Mouse (Mus musculus) kidney, adult 18-20 months (tissue): Measurements from ENCODE around the gene Gtpbp4.
"Not testable (repeated sequence)": the region's sequence is repeated elsewhere in the genome, so short reads cannot be mapped to it uniquely, and the experiment has no call there.

Source experiments
- DNase-seq: peaks from one replicate; pipeline ENCODE4 v3.0.0; 2021

Gene Gtpbp4

DNA sequence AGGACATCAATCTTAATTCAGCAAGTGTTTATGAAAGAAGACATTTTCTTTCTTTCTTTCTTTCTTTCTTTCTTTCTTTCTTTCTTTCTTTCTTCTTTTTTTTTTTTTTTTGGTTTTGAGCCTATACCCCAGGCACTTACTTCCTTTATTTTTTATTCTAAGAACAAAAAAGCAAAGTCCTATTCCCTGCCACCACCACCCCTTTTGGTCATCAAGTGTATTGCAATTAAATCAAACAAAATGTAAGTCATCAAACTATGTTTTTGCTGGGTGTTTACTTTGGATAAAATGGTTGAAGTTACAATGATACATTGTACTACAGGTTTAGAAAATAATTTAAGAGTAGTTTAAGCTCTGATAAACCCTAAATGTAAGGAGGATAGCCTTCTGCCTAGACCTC lies 23.5 kb downstream of the Gtpbp4 start:
- DNase-seq: no peak

DNA sequence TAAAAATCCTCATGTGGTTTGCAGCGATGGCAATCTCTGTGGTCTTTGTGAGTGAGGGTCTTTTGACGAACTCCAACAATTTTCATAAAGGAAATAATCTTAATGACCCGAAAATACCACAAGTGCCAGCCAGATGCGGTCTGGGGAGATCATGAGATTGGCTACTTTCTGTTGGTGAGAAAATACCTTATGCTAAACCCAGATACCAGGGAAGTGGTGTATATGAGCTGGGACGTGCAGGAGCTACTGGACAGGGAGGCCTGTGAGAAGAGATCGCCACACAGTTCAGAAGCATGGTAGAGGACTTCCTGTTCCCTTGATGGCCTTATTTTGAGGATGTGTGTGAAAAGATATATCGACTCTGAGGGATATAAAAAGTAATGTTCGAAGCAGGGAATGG lies 28.1 kb downstream of the Gtpbp4 start:
- DNase-seq: no peak

DNA sequence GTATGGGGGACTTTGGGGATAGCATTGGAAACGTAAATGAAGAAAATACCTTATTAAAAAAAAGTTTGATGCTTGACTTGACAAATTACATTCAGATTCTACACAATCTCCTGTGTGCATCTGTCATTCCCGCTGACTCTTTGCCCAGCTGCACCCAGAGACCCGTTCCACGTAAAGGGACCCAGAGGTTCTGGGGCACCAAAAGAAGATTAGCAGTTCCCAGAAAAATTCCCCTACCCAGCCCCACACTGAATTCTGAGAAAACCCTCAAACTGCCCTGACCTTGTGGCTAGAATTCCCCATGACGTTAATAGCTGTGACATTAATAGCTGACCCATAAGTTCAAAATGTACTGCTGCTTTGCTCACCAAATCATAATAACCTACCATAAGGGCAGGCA lies 30.7 kb downstream of the Gtpbp4 start:
- no peak for DNase-seq

DNA sequence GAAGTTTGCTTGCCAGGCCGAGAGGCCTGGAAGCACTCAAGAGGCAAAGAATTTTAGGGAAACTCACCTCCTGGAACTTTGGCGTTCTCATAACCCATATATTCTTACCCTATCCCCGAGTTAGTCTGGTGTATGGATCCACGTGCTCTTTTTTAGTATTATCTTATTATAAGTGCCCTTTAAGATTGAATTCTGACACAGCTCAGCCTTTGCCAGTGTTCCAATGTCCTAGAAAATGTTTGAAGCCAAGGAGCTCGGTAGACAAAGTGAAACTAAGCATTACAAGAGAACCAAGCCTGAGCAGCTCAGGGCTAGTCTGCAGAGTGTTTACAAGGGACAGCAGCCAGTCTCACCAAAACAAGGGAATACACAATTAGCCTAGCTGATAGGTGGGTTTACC lies 33.6 kb downstream of the Gtpbp4 start:
- not testable (repeated sequence) for DNase-seq

DNA sequence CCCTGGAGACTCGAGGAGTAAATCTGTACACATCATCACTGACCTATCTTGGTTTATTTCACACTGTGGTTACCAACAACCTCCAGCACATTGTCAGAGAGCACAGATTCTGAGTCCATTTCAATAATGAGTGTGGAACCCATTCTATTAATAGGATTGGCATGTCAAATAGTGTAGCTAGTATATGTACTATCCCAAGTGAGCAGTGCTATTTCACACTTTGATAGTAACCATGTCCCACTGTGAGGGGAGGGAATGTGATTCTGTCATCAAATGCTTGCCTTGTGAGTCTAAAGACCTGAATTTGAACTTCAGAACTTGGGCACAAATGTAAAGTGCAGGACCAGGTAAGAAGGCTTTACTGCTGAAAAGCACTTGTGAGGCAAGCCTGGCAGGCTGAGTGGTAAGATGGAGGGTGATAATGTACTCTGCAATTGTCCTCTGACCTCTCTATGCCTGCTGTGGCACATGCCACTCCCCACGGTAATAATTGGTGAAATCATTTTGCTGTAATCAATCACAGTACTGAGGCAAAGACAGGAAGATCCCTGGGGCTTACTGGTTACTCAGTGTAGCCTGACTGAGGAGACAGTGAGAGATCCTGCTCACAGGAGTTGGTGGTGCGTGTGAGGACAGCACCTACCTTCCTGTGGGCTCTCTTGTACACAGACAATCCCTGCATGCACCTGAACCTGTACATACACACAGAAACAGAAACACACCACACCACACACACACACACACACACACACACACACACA lies 34.6 kb downstream of the Gtpbp4 start:
- not testable (repeated sequence) for DNase-seq

DNA sequence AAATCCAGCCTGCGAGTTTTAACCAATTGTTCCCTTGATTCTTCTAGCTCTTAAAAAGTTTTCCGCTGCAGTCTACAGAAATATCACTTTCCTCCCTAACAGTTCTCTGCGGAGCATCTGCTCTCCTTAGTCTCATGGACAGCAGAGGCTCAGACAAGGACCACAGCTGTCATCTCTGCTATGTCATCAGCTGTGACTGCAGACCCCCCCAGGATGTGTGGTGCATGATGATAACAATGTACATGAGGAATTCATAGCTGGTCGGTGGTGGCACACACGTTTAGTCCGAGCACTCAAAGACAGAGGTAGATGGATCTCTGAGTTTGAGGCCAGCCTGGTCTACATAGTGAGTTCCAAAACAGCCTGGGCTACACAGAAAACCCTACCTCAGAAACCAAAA lies 36.3 kb downstream of the Gtpbp4 start:
- not testable (repeated sequence) for DNase-seq

DNA sequence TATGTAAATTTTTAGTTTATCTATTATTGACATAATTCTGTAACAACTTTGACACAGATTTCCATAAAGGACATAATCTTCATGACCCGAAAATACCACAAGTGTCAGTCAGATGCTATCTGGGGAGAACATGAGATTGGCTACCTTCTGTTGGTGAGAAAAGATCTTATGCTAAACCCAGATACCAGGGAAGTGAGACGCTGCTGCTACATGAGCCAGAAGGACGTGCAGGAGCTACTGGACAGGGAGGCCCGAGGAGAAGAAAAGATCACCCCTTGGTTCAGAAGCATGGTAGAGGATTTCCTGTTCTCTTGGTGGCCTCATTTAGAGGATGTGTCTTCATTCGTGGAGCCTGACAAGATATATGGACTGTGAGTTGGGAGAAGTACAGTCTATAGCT lies 36.8 kb downstream of the Gtpbp4 start:
- not testable (repeated sequence) for DNase-seq

DNA sequence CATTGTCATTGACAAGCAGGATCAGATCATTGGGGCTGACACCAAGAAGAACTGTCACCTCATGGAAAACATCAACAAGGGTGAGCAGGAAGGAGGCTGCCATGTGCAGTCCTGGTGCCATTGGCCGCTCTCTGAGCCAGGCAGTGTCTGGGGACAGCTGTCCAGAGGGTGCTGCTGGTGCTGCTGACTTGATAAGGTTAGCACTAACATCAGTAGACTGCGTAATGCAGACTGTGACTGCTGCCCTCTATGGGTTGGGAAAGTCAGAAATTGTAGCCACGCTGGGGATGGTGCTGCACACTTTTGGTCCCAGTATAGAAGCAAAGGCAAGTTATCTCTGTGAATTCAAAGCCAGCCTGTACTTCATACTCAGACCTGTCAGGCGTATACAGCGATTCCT lies 39.0 kb downstream of the Gtpbp4 start:
- not testable (repeated sequence) for DNase-seq

DNA sequence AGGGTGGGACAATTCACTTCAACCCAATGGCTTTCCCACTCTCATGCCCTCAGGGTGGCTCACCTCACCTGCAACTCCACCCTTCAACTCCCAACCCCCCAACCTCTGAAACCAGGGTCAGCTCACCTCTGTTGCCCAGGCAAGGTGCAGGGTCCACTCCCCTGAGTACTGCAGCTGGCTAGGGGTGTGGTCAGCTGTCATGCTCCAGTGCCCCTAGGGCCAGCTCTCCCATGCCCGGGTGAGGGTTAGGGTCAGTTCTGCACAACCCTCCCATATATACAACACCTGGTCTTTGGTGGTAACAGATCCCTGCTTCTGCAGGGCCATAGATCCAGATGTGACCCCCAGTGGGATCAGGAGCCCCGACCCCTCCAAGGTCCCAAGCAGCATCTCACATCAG lies 40.8 kb downstream of the Gtpbp4 start:
- not testable (repeated sequence) for DNase-seq

DNA sequence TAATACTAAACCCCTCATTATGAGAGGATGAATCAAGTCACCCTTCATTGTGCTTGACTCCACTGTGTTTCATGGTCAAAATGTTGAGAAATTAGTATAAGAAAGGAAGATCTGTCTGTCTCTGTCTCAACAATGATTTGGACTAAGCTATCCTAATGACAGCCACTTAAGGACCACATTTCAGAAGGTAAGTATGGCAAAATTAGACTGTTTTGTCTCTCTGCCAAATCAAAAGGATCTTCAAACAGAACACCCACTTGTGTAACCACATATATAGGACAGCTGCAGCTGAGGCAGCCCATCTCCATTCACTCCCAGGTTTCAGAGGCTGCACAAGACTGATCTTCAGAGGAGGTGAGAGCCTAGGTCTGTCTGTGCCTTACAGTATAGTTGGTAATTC lies 43.3 kb downstream of the Gtpbp4 start, which contains the start of gene Idi2:
Gene Idi2, plus strand, starts transcription at position 301 of the 400 bp plus-strand sequence.
- not testable (repeated sequence) for DNase-seq

DNA sequence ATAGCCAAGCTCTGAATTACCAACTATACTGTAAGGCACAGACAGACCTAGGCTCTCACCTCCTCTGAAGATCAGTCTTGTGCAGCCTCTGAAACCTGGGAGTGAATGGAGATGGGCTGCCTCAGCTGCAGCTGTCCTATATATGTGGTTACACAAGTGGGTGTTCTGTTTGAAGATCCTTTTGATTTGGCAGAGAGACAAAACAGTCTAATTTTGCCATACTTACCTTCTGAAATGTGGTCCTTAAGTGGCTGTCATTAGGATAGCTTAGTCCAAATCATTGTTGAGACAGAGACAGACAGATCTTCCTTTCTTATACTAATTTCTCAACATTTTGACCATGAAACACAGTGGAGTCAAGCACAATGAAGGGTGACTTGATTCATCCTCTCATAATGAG lies 47.8 kb downstream of the Gtpbp4 start, which contains the start of gene Gm9745:
Gene Gm9745, minus strand, starts transcription at position 101 of the 400 bp plus-strand sequence.
- DNase-seq: not testable (repeated sequence)

DNA sequence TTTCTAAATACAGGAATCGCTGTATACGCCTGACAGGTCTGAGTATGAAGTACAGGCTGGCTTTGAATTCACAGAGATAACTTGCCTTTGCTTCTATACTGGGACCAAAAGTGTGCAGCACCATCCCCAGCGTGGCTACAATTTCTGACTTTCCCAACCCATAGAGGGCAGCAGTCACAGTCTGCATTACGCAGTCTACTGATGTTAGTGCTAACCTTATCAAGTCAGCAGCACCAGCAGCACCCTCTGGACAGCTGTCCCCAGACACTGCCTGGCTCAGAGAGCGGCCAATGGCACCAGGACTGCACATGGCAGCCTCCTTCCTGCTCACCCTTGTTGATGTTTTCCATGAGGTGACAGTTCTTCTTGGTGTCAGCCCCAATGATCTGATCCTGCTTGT lies 52.1 kb downstream of the Gtpbp4 start:
- DNase-seq: not testable (repeated sequence)

DNA sequence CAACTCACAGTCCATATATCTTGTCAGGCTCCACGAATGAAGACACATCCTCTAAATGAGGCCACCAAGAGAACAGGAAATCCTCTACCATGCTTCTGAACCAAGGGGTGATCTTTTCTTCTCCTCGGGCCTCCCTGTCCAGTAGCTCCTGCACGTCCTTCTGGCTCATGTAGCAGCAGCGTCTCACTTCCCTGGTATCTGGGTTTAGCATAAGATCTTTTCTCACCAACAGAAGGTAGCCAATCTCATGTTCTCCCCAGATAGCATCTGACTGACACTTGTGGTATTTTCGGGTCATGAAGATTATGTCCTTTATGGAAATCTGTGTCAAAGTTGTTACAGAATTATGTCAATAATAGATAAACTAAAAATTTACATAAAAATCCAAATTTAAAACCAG lies 54.2 kb downstream of the Gtpbp4 start:
- not testable (repeated sequence) for DNase-seq

DNA sequence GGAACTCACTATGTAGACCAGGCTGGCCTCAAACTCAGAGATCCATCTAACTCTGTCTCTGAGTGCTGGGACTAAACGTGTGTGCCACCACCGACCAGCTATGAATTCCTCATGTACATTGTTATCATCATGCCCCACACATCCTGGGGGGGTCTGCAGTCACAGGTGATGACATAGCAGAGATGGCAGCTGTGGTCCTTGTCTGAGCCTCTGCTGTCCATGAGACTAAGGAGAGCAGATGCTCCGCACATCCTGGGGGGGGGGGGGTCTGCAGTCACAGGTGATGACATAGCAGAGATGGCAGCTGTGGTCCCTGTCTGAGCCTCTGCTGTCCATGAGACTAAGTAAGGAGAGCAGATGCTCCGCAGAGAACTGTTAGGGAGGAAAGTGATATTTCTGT lies 54.8 kb downstream of the Gtpbp4 start:
- DNase-seq: not testable (repeated sequence)

DNA sequence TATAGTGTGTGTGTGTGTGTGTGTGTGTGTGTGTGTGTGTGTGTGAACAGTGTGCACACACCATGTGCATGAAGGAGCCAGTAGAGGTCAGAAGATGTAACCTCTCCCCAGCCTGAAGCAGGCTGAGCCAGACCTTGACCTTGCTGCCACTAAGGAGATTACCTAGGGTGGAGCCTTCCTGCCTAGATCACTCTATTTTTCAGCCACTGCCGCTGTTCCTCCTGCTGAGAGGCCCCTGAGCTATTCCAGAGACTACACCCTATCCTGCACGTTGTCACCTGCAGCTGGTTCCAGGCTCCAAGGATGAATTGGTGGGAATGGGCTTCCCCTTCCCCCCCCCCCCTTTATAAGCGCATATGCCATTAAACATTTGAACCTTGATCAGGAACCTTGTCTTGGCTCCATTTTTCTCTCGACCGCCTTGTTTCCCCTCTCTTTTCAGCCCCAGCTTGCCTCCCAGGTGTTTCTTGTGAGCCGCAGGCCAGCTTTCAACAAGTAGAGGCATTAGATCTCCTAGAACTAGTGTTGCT lies 58.2 kb downstream of the Gtpbp4 start:
- not testable (repeated sequence) for DNase-seq

DNA sequence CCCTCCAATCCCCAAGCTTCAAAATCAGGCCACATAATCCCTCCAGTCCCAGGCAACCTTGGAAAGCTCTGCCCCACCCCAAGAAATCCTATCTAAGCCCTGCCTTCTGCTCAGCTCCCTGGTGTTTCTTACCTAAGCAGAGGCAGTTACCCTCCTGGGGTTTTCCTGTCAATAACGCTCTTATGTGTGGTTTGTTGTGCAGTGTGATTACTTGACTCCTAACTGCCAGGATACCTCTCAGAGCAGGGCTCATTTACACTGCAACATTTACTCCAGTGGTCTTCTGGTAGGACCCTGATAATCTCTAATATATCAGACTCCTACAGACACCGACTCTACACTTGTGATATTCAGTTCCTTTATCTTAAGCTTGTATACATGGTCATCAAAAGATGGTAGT lies 62.4 kb downstream of the Gtpbp4 start:
- no peak for DNase-seq
